Mouse (Mus musculus) midbrain, embryonic 11.5 days (tissue): Measurements from ENCODE around the gene St8sia6. TPM values are rescaled to one million over a fixed set of nuclear protein-coding genes. Genes with fewer than 3 reads are reported as not detected.

Source experiments
- ATAC-seq: fragments of 200-750 bp; cut with Nextera tagmentation; 2 replicates; pipeline ENCODE4 v1.8.0; 2017; ENCODE audit warnings: moderate TSS enrichment, moderate library complexity; ENCODE audit not compliant: low FRiP score
- DNase-seq: peaks from one replicate; pipeline ENCODE4 v3.0.0; 2015; ENCODE audit warnings: low spot score; ENCODE audit errors: missing footprints
- H3K27ac ChIP-seq: fragments of 300-500 bp; sonication (generic); 2 replicates; pipeline ENCODE4 v1.5.1; 2014; ENCODE audit warnings: low read depth, low read length
- H3K27me3 ChIP-seq: fragments of 300-500 bp; sonication (generic); 2 replicates; pipeline ENCODE4 v1.6.1; 2014; ENCODE audit warnings: mild to moderate bottlenecking, low read length, moderate library complexity, mixed read lengths; ENCODE audit not compliant: control insufficient read depth, insufficient read depth
- H3K36me3 ChIP-seq: fragments of 300-500 bp; sonication (generic); 2 replicates; pipeline ENCODE4 v1.6.1; 2014; ENCODE audit warnings: mild to moderate bottlenecking, low read length, moderate library complexity, mixed read lengths; ENCODE audit not compliant: control insufficient read depth, insufficient read depth
- H3K4me1 ChIP-seq: fragments of 300-500 bp; sonication (generic); 2 replicates; pipeline ENCODE4 v1.6.1; 2014; ENCODE audit warnings: low read length; ENCODE audit not compliant: control insufficient read depth, insufficient read depth
- H3K4me2 ChIP-seq: fragments of 300-500 bp; sonication (generic); 2 replicates; pipeline ENCODE4 v1.6.1; 2014; ENCODE audit warnings: mild to moderate bottlenecking, moderate library complexity
- H3K4me3 ChIP-seq: fragments of 300-500 bp; sonication (generic); 2 replicates; pipeline ENCODE4 v1.5.1; 2014; ENCODE audit warnings: low read depth, low read length
- H3K9ac ChIP-seq: fragments of 300-500 bp; sonication (generic); 2 replicates; pipeline ENCODE4 v1.6.1; 2014; ENCODE audit warnings: low read length
- H3K9me3 ChIP-seq: fragments of 300-500 bp; sonication (generic); 2 replicates; pipeline ENCODE4 v1.6.1; 2016; ENCODE audit warnings: low read length; ENCODE audit not compliant: control insufficient read depth
- WGBS: fragments of 180-500 bp; shearing (Covaris S2); extraction: QIAGEN DNeasy Blood & Tissue Kit; methylation state at CpG from one replicate; pipeline ENCODE4 v1.1.7; 2014; 5-methylcytosine and 5-hydroxymethylcytosine counted together
- polyA plus RNA-seq: library from polyadenylated mRNA; unstranded; fragments of >200 nt; fragmentation: Nextera tagmentation; extraction: Ambion mirVana; gene quantifications from 2 replicates; pipeline ENCODE4 v1.2.1, GENCODE M21; 2014

The St8sia6 gene
- polyA plus RNA-seq, 1 experiment from 2014 or later, result 0.20 TPM

DNA sequence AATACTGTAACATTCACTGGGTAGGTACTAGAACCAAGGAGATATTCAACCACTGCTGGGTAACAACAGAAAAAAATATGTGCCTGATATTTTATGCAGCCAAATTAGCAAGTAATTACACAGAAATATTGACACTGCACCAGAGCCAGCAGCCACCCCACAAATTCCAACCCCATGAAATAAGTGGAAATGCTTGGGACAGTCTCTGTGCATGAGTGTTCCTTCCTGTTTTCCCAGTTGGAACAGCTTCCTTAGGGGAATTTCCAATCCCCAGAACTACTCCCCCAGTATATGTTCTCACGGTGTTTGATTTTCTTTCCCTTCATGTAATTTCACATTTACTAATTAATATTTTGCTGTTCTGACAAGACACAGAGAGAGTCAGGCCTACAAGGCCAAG is 43.8 kb downstream of the St8sia6 start:
- H3K9me3 ChIP-seq, result no peaks in the 10 kb centered on the region
- DNase-seq, result no peak
- no peaks in the 10 kb centered on the region for H3K36me3 ChIP-seq
- H3K4me2 ChIP-seq, result no peak overlapping the region
- H3K9ac ChIP-seq, result no peak overlapping the region
- no peak overlapping the region for H3K27ac ChIP-seq
- no peaks in the 10 kb centered on the region for H3K27me3 ChIP-seq
- no peak overlapping the region for H3K4me3 ChIP-seq
- no peaks in the 10 kb centered on the region for H3K4me1 ChIP-seq
- 89% methylated on average over 1 of the region's 1 CpGs for WGBS
- ATAC-seq, result no peak

DNA sequence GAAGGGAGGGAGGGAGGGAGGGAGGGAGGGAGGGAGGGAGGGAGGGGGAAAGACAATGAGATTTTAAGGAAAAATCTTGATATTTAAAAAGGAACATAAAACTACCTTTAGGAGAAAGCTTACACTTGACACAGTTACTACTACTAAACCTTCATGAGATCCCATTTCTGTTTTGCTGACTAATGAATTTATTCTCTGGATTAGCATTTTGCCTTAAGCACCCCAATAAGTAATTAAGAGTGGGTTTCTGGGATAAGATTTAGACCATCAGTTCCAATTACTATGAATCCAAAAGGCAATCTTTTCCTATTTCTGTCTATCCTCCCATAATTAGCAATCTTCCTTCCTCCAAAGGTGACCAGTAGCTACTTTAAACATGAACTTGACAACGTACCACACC is 44.7 kb downstream of the St8sia6 start:
- Histone ChIP-seq H3K27me3 (no peaks in the 10 kb centered on the region), H3K4me1 (no peaks in the 10 kb centered on the region), H3K27ac (no peak overlapping the region), H3K4me3 (no peak overlapping the region), H3K9me3 (no peaks in the 10 kb centered on the region), H3K9ac (no peak overlapping the region), H3K4me2 (no peak overlapping the region), H3K36me3 (no peaks in the 10 kb centered on the region)
- 95% methylated on average over 1 of the region's 1 CpGs for WGBS
- ATAC-seq (no peak), DNase-seq (no peak)

GRCm38 (mm10) chr2:13747576-13747975 is 46.3 kb downstream of the St8sia6 start:
- Histone ChIP-seq H3K4me2 (no peak overlapping the region), H3K27ac (no peak overlapping the region), H3K9me3 (no peaks in the 10 kb centered on the region), H3K27me3 (no peaks in the 10 kb centered on the region), H3K4me1 (no peaks in the 10 kb centered on the region), H3K36me3 (no peaks in the 10 kb centered on the region), H3K9ac (no peak overlapping the region), H3K4me3 (no peak overlapping the region)
- WGBS, result 92% methylated on average over 1 of the region's 1 CpGs
- no peak for DNase-seq
- ATAC-seq, result no peak

GRCm38 (mm10) chr2:13746023-13746422 is 47.8 kb downstream of the St8sia6 start:
- Histone ChIP-seq H3K36me3 (no peaks in the 10 kb centered on the region), H3K9me3 (no peaks in the 10 kb centered on the region), H3K27me3 (no peaks in the 10 kb centered on the region), H3K27ac (no peak overlapping the region), H3K4me1 (no peaks in the 10 kb centered on the region), H3K4me2 (no peak overlapping the region), H3K4me3 (no peak overlapping the region), H3K9ac (no peak overlapping the region)
- ATAC-seq, result no peak
- DNase-seq, result no peak
- 68% methylated on average over 1 of the region's 1 CpGs for WGBS

DNA sequence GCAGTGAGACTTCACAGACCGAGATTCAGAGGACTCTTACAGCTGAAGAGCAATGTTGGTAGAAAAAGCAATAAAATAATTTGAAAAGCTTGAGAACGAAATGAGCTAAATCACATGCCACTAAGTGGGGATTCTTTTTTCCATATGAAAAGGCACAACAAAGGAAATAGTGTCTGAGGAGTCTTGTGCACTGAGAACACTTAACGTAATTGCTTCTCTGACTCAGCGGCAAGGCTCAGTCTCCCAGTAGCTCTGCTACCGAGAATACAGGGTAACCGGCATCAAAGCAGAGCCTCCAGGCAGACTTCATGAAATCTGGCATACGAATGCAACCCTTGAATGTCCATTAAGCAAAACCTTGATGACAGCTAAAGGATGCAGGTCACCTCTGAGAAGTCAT is 55.2 kb downstream of the St8sia6 start:
- no peak overlapping the region for H3K4me3 ChIP-seq
- no peak overlapping the region for H3K9ac ChIP-seq
- no peak overlapping the region for H3K27ac ChIP-seq
- ATAC-seq (no peak), DNase-seq (no peak)
- no peaks in the 10 kb centered on the region for H3K9me3 ChIP-seq
- H3K27me3 ChIP-seq, result no peaks in the 10 kb centered on the region
- H3K36me3 ChIP-seq, result no peaks in the 10 kb centered on the region
- no peaks in the 10 kb centered on the region for H3K4me1 ChIP-seq
- WGBS, result 81% methylated on average over 7 of the region's 7 CpGs
- no peak overlapping the region for H3K4me2 ChIP-seq

DNA sequence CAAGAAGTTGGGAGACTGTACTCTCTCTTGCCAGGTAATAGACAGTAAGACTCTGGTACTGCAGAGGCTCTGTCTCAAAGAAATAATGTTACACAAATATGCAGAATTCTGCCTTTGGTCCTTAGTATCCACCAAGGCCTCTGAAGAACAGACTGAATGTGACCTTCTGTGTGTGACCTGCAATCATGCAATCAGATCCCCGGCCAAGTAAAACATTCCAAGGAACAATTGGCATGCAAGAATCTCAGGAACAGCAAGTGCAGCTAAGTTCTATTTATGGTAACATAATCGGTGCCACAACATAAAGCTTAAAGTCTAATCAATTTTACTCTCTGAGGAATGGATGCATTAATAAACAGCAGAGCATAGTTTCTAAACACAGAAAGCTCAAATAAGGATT is 66.0 kb downstream of the St8sia6 start:
- 83% methylated on average over 2 of the region's 2 CpGs for WGBS
- no peak for DNase-seq
- no peak overlapping the region for H3K27ac ChIP-seq
- H3K36me3 ChIP-seq, result no peaks in the 10 kb centered on the region
- H3K4me2 ChIP-seq, result no peak overlapping the region
- no peaks in the 10 kb centered on the region for H3K27me3 ChIP-seq
- no peaks in the 10 kb centered on the region; the same call in 1 of the 2 replicates for H3K9me3 ChIP-seq
- no peaks in the 10 kb centered on the region for H3K4me1 ChIP-seq
- H3K4me3 ChIP-seq, result no peak overlapping the region
- ATAC-seq, result no peak
- no peak overlapping the region for H3K9ac ChIP-seq

DNA sequence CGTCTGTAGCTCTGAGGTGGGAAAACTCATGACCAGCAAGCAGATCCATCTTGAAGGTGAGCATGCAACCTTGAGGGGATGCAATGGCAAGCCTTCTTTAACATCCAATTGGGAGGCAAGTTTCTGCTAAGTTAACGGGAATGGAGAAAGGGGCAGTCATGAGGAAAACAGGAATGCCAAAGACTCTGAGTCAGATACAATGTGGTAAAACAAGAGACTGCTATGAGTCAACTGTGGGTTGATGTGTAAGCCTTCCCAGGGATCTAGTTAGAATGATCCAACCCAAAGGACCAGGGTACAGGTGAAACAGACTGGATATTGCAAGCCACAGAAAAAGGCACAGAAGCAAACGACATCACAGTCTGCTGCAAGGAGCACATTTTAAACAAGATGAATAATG is 68.3 kb downstream of the St8sia6 start:
- Histone ChIP-seq H3K9me3 (no peaks in the 10 kb centered on the region; the same call in 1 of the 2 replicates), H3K27ac (no peak overlapping the region), H3K9ac (no peak overlapping the region), H3K4me1 (no peaks in the 10 kb centered on the region), H3K36me3 (no peaks in the 10 kb centered on the region), H3K27me3 (no peaks in the 10 kb centered on the region), H3K4me3 (no peak overlapping the region), H3K4me2 (no peak overlapping the region)
- 83% methylated on average over 3 of the region's 3 CpGs for WGBS
- ATAC-seq (no peak), DNase-seq (no peak)

DNA sequence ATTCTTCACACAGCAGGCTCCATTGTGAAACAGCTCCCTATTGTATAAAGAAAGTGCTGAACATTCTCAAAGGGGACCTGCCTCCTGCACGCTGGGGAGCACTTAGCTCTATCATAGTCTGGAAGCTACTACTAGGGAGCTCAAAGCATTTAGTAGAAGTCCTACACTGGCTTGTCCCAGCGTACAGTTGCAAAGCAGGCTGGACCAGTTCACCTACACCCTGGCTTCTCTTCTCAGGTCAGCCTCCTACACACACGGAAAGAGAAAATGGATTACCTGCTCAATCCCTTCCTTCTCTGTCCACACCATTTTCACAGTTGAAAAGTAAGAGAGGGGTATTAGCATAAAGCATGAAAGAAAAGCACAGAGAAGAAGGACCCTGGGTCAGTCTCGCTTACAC is 71.6 kb downstream of the St8sia6 start:
- H3K9ac ChIP-seq, result no peak overlapping the region
- ATAC-seq, result no peak
- H3K4me2 ChIP-seq, result no peak overlapping the region
- no peak overlapping the region for H3K4me3 ChIP-seq
- H3K27ac ChIP-seq, result no peak overlapping the region
- H3K9me3 ChIP-seq, result no peaks in the 10 kb centered on the region
- no peak for DNase-seq
- no peaks in the 10 kb centered on the region for H3K4me1 ChIP-seq
- no peaks in the 10 kb centered on the region for H3K36me3 ChIP-seq
- no peaks in the 10 kb centered on the region for H3K27me3 ChIP-seq
- 72% methylated on average over 4 of the region's 4 CpGs for WGBS

DNA sequence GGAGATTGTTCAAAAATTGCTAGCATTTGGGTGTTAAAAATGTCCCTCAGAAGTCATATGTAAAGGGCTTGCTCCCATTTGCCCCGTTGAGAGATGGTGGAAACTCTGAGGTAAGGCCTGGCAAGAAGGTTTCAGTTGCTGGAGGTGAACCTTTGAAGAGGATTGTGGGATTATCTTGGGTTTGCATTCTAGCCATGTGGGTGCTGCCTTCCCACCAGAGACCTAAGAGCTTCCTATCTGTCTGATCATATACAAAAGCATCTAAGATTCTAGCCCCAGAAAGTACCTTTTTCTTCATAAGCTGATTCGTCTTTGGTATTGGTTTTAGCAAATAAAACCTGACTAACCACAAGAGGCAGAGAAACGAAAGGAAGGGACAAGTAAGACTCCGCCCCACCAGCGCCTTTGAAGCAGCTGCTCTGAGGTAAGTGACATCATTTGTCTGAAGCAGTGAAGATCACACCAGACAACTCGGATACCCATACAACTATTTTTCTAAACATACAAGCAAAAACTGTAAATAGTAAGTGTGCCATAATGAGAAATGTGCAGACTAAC is 75.2 kb downstream of the St8sia6 start:
- Histone ChIP-seq H3K4me1 (no peaks in the 10 kb centered on the region), H3K9ac (no peak overlapping the region), H3K4me2 (no peak overlapping the region), H3K27me3 (no peaks in the 10 kb centered on the region), H3K4me3 (no peak overlapping the region), H3K36me3 (no peaks in the 10 kb centered on the region), H3K9me3 (no peaks in the 10 kb centered on the region), H3K27ac (no peak overlapping the region)
- WGBS, result 86% methylated on average over 6 of the region's 6 CpGs
- ATAC-seq (no peak), DNase-seq (no peak)

DNA sequence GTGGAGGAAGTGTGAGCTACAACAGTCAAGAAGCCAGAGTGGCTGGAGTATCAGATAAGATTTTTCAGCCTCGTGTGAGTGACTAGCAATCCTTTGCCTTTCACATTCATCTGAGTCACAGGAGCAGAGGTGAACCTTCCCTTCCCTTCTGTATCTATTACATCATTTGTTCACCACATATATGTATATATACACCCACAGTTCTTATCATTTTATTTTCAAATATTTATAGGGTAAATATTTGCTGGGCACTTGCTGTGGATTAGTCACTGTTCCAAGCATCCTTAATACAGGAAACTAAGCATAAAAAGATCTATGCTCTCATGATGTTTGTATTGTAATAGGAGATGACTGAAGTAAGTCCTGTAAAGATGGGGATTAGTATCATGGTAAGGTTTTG is 85.1 kb downstream of the St8sia6 start:
- Histone ChIP-seq H3K4me3 (no peak overlapping the region), H3K27ac (no peak overlapping the region), H3K36me3 (no peaks in the 10 kb centered on the region), H3K9me3 (no peaks in the 10 kb centered on the region), H3K4me1 (no peaks in the 10 kb centered on the region), H3K4me2 (no peak overlapping the region), H3K9ac (no peak overlapping the region), H3K27me3 (no peaks in the 10 kb centered on the region)
- WGBS, result 82% methylated on average over 1 of the region's 1 CpGs
- DNase-seq (no peak), ATAC-seq (no peak)
